Mouse (Mus musculus) testis, postnatal 10 days (tissue): ENCODE results near the gene Mpp2.

Experiments used
- DNase-seq: peaks from one replicate; pipeline ENCODE4 v3.0.0; 2021; ENCODE audit warnings: low spot score

Gene Mpp2

GRCm38 (mm10) chr11:102070426-102070825 is 17.9 kb downstream of the Mpp2 start:
- no peak for DNase-seq

- DNase-seq = no peak
Observed at GRCm38 (mm10) chr11:102069633-102070032, 18.7 kb downstream of the Mpp2 start.

- no peak for DNase-seq
Observed at GRCm38 (mm10) chr11:102068969-102069368, 19.3 kb downstream of the Mpp2 start.

- DNase-seq = no peak
Observed at GRCm38 (mm10) chr11:102063076-102063475, 25.2 kb downstream of the Mpp2 start.

DNA sequence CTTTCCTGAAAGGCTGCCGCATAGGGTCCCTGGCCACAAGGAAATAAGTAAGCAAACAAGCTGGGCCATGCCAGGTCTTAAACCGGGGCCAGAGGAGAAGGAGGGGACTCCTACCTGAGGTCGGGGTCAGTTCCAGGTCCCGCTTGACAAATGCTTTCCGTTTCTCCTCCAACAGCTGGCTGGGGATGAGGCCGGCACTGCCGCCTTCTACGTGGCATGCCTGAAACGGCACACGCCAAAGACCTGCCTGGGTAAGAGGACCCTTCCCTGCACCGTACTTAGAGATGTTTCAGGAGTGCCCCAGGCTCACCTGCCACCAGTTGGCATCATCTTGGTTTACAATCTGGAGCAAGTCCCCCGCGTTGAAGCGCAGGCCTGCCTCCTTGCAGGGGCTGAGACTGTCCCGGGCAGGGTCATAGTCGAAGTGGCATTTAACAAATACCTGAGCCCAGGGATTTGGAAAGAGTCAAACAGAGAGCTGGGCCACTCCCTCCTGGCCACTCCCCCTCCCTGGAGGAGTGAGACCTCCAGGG is 26.3 kb downstream of the Mpp2 start:
- DNase-seq = no peak

DNA sequence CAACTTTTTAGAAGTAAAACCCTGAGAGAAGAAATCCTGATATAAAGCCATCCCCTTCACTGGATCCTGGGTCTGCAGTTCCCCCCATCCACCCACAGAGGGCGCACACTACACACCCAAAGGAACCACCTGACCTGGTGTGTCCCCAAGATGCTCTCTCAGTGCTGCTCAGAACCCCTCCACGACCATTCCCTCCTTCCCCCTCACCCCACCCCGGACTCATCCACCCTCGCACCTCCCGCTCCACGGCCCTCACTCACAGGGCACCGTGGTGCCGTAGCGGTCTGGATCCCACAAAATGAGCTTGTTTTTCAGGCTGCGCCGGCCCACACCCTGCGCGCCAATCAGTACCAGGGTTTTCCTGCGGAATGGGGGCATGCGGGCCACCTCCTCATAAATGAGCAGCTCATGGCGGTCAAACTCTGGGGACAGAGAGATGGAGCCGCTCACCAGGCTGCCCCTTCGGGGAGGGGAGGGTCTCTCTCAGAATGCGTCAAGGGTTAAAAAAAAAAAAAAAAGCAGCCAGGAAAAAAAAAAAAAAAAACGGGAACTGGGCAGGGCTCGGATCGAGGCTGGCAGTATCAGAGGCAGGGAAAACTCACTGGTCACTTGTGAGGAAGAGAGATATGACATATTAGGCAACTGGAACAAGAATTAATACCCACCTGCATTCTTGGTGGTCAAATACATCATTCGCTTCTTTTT is 26.9 kb downstream of the Mpp2 start:
- peak; percentile 86 for DNase-seq

DNA sequence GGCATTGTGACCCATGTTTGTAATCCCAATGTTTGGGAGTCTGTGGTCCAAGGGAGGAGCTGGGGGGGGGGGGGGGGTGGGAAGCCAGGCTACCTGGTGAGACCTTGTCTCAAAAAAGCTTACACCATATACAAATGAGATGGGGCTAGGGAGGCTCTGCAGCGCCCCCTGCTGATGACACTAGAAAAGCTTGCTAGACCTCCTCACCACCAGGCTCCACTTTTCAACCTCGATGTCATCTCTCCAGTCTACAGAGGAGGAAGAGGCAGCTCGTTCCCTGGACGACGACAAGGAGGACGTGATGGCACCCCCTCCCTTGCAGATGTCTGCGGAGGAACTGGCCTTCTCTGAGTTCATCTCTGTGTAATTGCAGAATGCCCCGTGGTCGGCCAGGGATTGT is 34.5 kb downstream of the Mpp2 start:
- DNase-seq = peak; percentile 79

GRCm38 (mm10) chr11:102053183-102053582 is 35.1 kb downstream of the Mpp2 start:
- no peak for DNase-seq

DNA sequence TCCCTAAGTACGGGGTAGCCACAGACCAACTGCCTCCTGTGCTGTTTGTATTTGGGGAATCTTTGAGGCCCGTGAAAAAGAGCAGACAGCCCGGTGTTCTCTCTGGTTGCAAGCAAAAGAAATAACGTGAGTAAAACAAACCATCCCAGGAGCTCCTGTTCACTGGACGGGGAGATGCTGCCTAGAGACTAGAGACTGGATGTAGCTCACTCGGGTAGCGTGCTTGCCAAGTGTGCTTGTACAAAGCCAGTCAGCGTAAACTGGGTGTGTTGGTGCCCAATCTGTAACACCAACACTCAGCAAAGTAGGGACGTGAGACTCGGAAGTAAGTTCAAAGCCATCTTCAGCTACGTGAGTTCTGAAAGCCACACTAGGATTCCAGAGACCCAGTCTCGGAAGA is 35.6 kb downstream of the Mpp2 start:
- no peak for DNase-seq

DNA sequence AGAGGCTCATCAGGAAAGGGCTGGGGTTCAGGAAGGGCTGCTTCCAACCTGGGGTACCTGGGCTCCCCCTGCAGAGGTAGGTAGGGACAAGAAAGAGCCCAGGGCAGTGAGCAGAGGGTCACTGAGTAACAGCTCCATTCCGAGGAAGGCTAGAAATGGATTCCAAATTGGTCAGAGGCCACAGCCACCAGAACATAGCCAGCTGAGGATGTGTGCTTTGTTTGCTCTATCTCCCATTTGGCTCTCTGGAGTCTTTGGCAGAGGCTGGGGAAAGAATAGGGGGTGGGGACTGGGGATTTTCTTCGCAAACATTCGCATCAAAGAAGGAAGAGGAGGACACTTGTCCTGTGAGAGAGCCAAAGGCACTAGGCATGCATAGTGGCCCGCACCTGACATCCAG is 36.4 kb downstream of the Mpp2 start:
- DNase-seq = no peak

DNA sequence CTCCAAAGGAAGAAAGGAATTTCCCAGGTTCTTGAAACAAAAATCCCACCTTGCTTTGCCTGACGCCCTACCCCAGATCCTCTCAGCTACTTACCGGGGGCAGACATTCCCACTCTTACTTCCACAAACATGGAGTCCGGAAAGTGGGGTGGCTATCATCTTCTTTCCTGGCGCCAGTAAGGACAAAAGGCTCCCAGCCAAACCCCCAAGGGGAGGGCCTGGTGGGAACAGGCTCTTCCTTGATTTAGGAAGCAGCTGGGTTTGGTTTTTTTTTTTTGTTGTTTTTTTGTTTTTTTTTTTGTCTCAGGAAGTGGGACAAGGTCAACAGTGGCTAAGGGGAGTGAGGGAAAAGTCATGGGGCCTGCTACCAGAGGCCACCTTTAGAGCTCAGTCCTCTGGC is 36.8 kb downstream of the Mpp2 start:
- peak; percentile 71 for DNase-seq

- DNase-seq = no peak
Observed at GRCm38 (mm10) chr11:102049875-102050482, 38.3 kb downstream of the Mpp2 start.

DNA sequence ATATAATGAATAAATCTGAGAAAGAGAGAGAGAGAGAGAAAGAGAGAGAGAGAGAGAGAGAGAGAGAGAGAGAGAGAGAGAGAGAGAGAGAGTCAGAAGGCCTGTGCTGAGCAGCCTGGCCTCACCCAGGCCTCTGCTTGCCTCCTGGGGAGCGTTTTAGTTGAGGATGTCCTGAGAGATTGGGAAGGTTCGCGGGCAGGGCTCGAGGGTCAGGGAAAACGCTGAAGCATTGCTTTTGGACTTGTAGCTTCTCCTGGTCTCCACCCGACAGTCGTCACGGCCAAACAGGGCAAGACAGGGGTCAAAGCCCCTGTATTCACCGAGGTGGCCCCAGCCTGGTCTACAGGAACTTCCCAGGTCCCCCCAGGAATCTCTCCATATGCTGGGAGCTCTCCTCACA is 41.7 kb downstream of the Mpp2 start:
- no peak for DNase-seq

GRCm38 (mm10) chr11:102044691-102045212 is 43.6 kb downstream of the Mpp2 start:
- no peak for DNase-seq

DNA sequence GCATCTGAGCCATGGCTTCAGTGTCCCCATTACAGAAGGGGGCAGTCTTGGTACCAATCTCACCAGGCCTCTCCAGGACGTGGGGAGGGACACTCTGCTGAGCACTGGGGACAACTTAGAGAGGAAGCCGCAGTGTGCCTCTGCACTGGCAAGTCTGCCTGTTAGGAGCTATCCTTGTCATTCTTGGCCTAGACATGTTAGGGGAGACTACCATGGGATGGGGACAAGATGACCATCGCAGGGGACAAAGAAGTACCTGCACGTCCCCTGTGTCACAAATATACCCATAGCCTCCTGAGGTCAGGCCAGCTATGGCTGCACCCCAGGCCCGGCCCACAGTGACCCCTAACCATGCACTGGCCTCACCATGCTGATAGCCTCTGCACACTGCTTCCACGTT is 44.9 kb downstream of the Mpp2 start:
- DNase-seq = no peak

GRCm38 (mm10) chr11:102042971-102043370 is 45.3 kb downstream of the Mpp2 start:
- no peak for DNase-seq

DNA sequence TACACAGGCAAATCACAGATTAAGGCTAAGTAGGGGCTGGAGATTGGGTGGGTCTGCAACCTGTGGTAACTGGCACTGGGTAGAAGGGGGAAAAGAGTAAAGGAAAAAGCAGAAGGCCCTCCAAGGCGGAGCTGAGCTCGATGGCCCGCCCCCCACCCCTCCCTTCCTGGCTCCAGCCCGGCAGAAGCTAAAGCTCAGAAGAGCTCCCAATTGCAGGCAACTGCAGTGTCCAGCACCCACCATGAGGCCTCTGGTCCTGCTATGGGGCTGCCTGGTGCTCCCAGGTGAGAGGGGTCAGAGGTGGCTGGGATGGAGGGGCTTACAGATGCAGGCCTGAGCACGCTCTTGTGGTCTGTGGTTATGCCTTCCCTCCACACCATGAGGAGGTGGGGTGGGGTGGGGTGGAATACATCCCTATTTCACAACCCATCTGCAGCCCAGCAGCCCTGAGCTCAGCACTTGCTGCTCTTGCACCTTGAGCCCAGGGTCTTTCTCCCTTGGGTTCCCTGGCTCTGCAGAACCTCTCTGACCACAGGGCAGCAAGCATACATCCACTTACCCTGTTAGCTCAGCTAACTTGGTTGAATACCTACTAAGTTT is 46.9 kb downstream of the Mpp2 start, which contains the start of gene Cd300lg:
TSS of gene Cd300lg (plus strand) at position 160 of the 600 bp plus-strand sequence.
- no peak for DNase-seq

DNA sequence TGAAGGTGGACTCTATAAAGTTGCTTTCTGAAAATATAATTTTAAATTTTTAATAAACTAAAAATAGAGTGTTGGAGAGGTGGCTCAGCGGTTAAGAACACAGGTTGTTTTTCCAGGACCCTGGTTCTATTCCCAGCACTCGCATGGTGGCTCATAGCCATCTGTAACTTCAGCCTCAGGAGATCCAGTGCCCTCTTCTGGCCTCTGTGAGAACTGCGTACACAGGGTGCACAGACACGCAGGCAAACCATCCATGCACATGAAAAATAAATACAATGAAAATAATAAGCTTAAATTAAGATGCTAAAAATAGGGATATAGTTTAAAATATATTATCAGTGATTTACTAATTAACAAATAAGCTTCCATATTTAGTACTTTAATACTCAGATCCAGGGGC is 47.7 kb downstream of the Mpp2 start:
- no peak for DNase-seq

DNA sequence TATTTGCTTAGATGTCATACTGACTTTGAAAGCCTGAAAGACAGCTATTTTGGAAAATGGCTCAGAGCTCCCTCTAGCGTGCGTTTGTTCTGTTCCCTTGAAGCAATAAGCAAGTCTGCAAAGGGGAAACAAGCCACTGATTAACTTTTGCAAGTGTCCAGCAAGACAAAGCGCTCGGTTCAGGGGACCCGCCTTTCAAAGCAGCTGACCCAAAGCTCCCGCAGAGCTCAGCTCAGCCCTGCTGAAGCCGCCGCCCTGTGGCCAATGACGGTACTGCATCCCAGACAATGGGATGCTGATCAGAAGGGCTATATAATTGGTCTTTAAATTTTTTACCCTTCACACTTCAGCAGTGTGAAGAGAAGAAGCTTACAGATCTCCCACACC is 48.2 kb downstream of the Mpp2 start:
- peak; percentile 98 for DNase-seq

GRCm38 (mm10) chr11:102039487-102040137 is 48.7 kb downstream of the Mpp2 start:
- no peak for DNase-seq

DNA sequence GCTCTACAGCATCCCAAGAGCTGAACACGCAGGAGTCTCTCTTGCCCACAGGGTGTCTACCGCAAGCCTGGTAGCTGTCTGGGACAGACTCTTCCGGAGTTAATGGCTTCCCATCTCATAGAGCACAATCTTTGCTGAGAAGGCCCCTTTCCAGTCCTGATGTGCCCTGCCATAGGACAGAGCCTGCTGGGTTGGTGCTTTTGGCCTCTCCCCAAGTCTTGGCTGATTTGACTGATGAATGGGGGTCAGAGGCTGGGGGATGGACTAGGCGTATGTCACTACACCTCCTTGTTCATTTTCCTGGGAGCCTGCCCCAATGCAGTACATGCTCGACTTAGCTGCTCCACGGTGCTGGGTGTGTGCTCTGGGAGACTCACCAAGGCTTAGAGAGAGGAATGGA is 50.5 kb downstream of the Mpp2 start:
- DNase-seq = no peak

- DNase-seq = no peak
Observed at GRCm38 (mm10) chr11:102036336-102036735, 52.0 kb downstream of the Mpp2 start.
